Mouse (Mus musculus): Measurements from ENCODE around the gene Alox15. TPM values are rescaled to one million over a fixed set of nuclear protein-coding genes. Genes with fewer than 3 reads are reported as not detected.

The Alox15 gene
- total and polyA plus RNA-seq, 3 experiments, result not detected

- H3K36me3 ChIP-seq (replicated peaks in 1 of 2; ENCODE audit: control insufficient read depth in 1 of 2, insufficient read depth in 1 of 2, low read length in 1 of 2), result no peaks in the 10 kb centered on the region
- H3K79me2 ChIP-seq (replicated peaks; ENCODE audit: control insufficient read depth, extremely low read depth, insufficient read depth, poor library complexity, severe bottlenecking), result no peaks in the 10 kb centered on the region
- no peak overlapping the region for H3K4me2 ChIP-seq (ENCODE audit: insufficient read depth, low read depth, poor library complexity, severe bottlenecking)
- no peaks in the 10 kb centered on the region; a peak in 1 of 4 replicates for H3K4me1 ChIP-seq (ENCODE audit: control insufficient read depth in 1 of 2, insufficient read depth in 2 of 2)
- H3K9me3 ChIP-seq (replicated peaks; ENCODE audit: low read length), result no peaks in the 10 kb centered on the region
- peaks cover 79% of the 10 kb centered on the region for H3K27me3 ChIP-seq (replicated peaks)
- no peak overlapping the region for H3K27ac ChIP-seq (ENCODE audit: insufficient read depth, low read depth)
- H3K4me3 ChIP-seq (replicated peaks in 1 of 3; ENCODE audit: low read depth in 2 of 3, low read length in 2 of 3, poor library complexity in 1 of 3), result no peak overlapping the region
- dilution Hi-C loops (cut with MboI; ENCODE audit: extremely low pct_ligation_motif_present, extremely low pct_unique_long_range_greater_than_20kb, low sequenced_read_pairs) (no loop called here), in situ Hi-C loops (cut with MboI; ENCODE audit: low pct_ligation_motif_present, low pct_unique_long_range_greater_than_20kb, low sequenced_read_pairs) (loop anchor here (10.0 kb wide), 1 partner anchor 180 kb away; the partner anchor contains the start of gene Tm4sf5)
- no peak for DNase-seq (ENCODE audit: extremely low read depth)
- TF ChIP-seq RAD21 (IDR thresholded peaks at IDR 0.05; ENCODE audit: low read depth, low read length) (no peak), TBP (conservative IDR thresholded peaks at IDR 0.05; ENCODE audit: low read depth, low read length) (no peak), CHD2 (IDR thresholded peaks at IDR 0.05; ENCODE audit: low read length) (no peak), ZKSCAN1 (IDR thresholded peaks at IDR 0.05; ENCODE audit: borderline replicate concordance, low read depth, low read length) (no peak)
- H3K9ac ChIP-seq (ENCODE audit: insufficient read depth, low read depth), result no peak overlapping the region
These were observed 27.1 kb downstream of the Alox15 start for GRCm38 (mm10) chr11:70324726-70325125.

GRCm38 (mm10) chr11:70322528-70322927, 29.3 kb downstream of the Alox15 start, which contains the start of gene Alox12e:
Gene Alox12e, minus strand, starts transcription at chr11:70322628.
- Histone ChIP-seq H3K4me2 (ENCODE audit: insufficient read depth, low read depth, poor library complexity, severe bottlenecking) (no peak within 1 kb of the TSS), H3K27me3 (replicated peaks) (peaks cover 84% of the 10 kb centered on the region), H3K79me2 (replicated peaks; ENCODE audit: control insufficient read depth, extremely low read depth, insufficient read depth, poor library complexity, severe bottlenecking) (no peaks in the 10 kb centered on the region), H3K4me1 (ENCODE audit: control insufficient read depth in 1 of 2, insufficient read depth in 2 of 2) (no peaks in the 10 kb centered on the region; a peak in 1 of 4 replicates), H3K9ac (ENCODE audit: insufficient read depth, low read depth) (no peak within 1 kb of the TSS), H3K4me3 (replicated peaks in 1 of 3; ENCODE audit: low read depth in 2 of 3, low read length in 2 of 3, poor library complexity in 1 of 3) (no peak within 1 kb of the TSS), H3K27ac (ENCODE audit: insufficient read depth, low read depth) (no peak within 1 kb of the TSS), H3K36me3 (replicated peaks in 1 of 2; ENCODE audit: control insufficient read depth in 1 of 2, insufficient read depth in 1 of 2, low read length in 1 of 2) (no peaks in the 10 kb centered on the region), H3K9me3 (replicated peaks; ENCODE audit: low read length) (no peaks in the 10 kb centered on the region)
- dilution Hi-C loops (cut with MboI; ENCODE audit: extremely low pct_ligation_motif_present, extremely low pct_unique_long_range_greater_than_20kb, low sequenced_read_pairs), result no loop called here
- TF ChIP-seq SIN3A (IDR thresholded peaks at IDR 0.05; ENCODE audit: low read length) (no peak), ETS1 (conservative IDR thresholded peaks at IDR 0.05; ENCODE audit: low read depth, low read length) (no peak), MAFK (IDR thresholded peaks at IDR 0.05; ENCODE audit: insufficient replicate concordance, low read length) (no peak), CHD1 (IDR thresholded peaks at IDR 0.05; ENCODE audit: low read depth, low read length) (no peak), EP300 (IDR thresholded peaks at IDR 0.05; ENCODE audit: low read length) (no peak), RCOR1 (conservative IDR thresholded peaks at IDR 0.05; ENCODE audit: low read depth, low read length) (no peak), MEF2A (IDR thresholded peaks at IDR 0.05; ENCODE audit: borderline replicate concordance, low read depth, low read length) (no peak), NELFE (IDR thresholded peaks at IDR 0.05; ENCODE audit: low read depth, low read length) (no peak), USF2 (conservative IDR thresholded peaks at IDR 0.05; ENCODE audit: low read depth, low read length) (no peak), ZC3H11A (IDR thresholded peaks at IDR 0.05; ENCODE audit: low read depth, low read length) (no peak), ELF1 (IDR thresholded peaks at IDR 0.05; ENCODE audit: low read depth, low read length) (no peak), GABPA (IDR thresholded peaks at IDR 0.05; ENCODE audit: insufficient replicate concordance, low read depth, low read length) (no peak), TCF12 (IDR thresholded peaks at IDR 0.05; ENCODE audit: low read depth, low read length) (no peak), MAX (IDR thresholded peaks at IDR 0.05; ENCODE audit: low read length) (no peak), E2F4 (IDR thresholded peaks at IDR 0.05; ENCODE audit: insufficient replicate concordance, low read depth, low read length) (no peak), ZKSCAN1 (IDR thresholded peaks at IDR 0.05; ENCODE audit: borderline replicate concordance, low read depth, low read length) (no peak), TBP (conservative IDR thresholded peaks at IDR 0.05; ENCODE audit: low read depth, low read length) (no peak), POLR2A (IDR thresholded peaks at IDR 0.05; ENCODE audit: low read depth, low read length) (no peak), MYC (IDR thresholded peaks at IDR 0.05; ENCODE audit: low read depth, low read length) (no peak), CTCF (conservative IDR thresholded peaks at IDR 0.05 in 1 of 2, IDR thresholded peaks at IDR 0.05 in 1 of 2; ENCODE audit: low read depth in 2 of 2, low read length in 2 of 2) (no peak)
- in situ Hi-C loops (cut with MboI; ENCODE audit: low pct_ligation_motif_present, low pct_unique_long_range_greater_than_20kb, low sequenced_read_pairs), result loop anchor here (10.0 kb wide), 1 partner anchor 182 kb away; the partner anchor contains the start of gene Tm4sf5
- DNase-seq (ENCODE audit: extremely low read depth), result no peak

Measured in CH12.LX (cell line).